Mouse (Mus musculus) spleen, adult 2 months (tissue): ENCODE measurements around the gene Pxn.

Experiments used
- CTCF ChIP-seq: fragments of 200-500 bp; IDR thresholded peaks from 2 replicates; pipeline ENCODE4 v1.5.1; 2011; ENCODE audit warnings: mild to moderate bottlenecking, inconsistent platforms; ENCODE audit not compliant: insufficient read depth, insufficient read length, insufficient replicate concordance; ENCODE audit errors: extremely low read depth
- POLR2A ChIP-seq: fragments of 200-500 bp; IDR thresholded peaks from 2 replicates; pipeline ENCODE4 v1.6.1; 2011; ENCODE audit warnings: low read depth, low read length, inconsistent platforms

GRCm38 (mm10) chr5:115512375-115512774 lies 5.9 kb downstream of the Pxn start:
- TF ChIP-seq POLR2A (no peak), CTCF (no peak)
